Mouse (Mus musculus) liver, adult 2 months (tissue): ENCODE measurements around the gene Gzmd. TPM values are rescaled to one million over a fixed set of nuclear protein-coding genes. Genes with fewer than 3 reads are reported as not detected.
"Not testable (repeated sequence)": the region's sequence is repeated elsewhere in the genome, so short reads cannot be mapped to it uniquely, and the experiment has no call there.

ENCODE experiments used
- DNase-seq: peaks from one replicate; pipeline ENCODE4 v3.0.0-alpha.2; 2011; ENCODE audit warnings: low read depth, low spot score; ENCODE audit errors: extremely low read depth
- H3K27ac ChIP-seq: fragments of 200-500 bp; replicated peaks from 2 replicates; pipeline ENCODE4 v1.5.1; 2012; ENCODE audit warnings: low read depth, mild to moderate bottlenecking, control low read depth, inconsistent platforms, low read length; ENCODE audit not compliant: insufficient read depth
- H3K27me3 ChIP-seq: fragments of 200-500 bp; 2 replicates; pipeline ENCODE4 v1.6.1; 2012; ENCODE audit warnings: mild to moderate bottlenecking, moderate library complexity, low read length, inconsistent platforms; ENCODE audit not compliant: control insufficient read depth, insufficient read depth
- H3K36me3 ChIP-seq: fragments of 200-500 bp; 2 replicates; pipeline ENCODE4 v1.6.1; 2012; ENCODE audit warnings: low read length, inconsistent platforms; ENCODE audit not compliant: control insufficient read depth, insufficient read depth
- H3K4me1 ChIP-seq: fragments of 200-500 bp; 2 replicates; pipeline ENCODE4 v1.6.1; 2011; ENCODE audit warnings: low read length; ENCODE audit not compliant: control insufficient read depth, insufficient read depth
- H3K4me3 ChIP-seq: fragments of 200-500 bp; 2 replicates; pipeline ENCODE4 v1.5.1; 2011; ENCODE audit warnings: low read depth, mild to moderate bottlenecking, control low read depth, low read length, moderate library complexity; ENCODE audit not compliant: insufficient read depth
- H3K79me2 ChIP-seq: fragments of 200-500 bp; 2 replicates; pipeline ENCODE4 v1.6.1; 2012; ENCODE audit warnings: inconsistent platforms, mild to moderate bottlenecking, low read length, moderate library complexity; ENCODE audit not compliant: control insufficient read depth, insufficient read depth
- H3K9ac ChIP-seq: fragments of 200-500 bp; 2 replicates; pipeline ENCODE4 v1.6.1; 2012; ENCODE audit warnings: low read depth, mild to moderate bottlenecking, control low read depth, inconsistent platforms, low read length
- CTCF ChIP-seq: fragments of 200-500 bp; IDR thresholded peaks from 2 replicates; pipeline ENCODE4 v1.5.1; 2011; ENCODE audit warnings: low read depth, low read length, control low read depth
- POLR2A ChIP-seq: fragments of 200-500 bp; IDR thresholded peaks from 2 replicates; pipeline ENCODE4 v1.6.1; 2011; ENCODE audit warnings: low read length, control low read depth; ENCODE audit not compliant: insufficient read depth; ENCODE audit errors: extremely low read depth
- WGBS: fragments of 180-500 bp; shearing (Covaris S2); methylation state at CpG from one replicate; pipeline ENCODE4 v1.1.7; 2018; 5-methylcytosine and 5-hydroxymethylcytosine counted together
- polyA plus RNA-seq: library from polyadenylated mRNA; depleted of rRNA; stranded (reverse); fragments of >200 nt; gene quantifications from 2 replicates; pipeline ENCODE4 v1.2.3, GENCODE M21; 2012
- total RNA-seq: library from RNA; depleted of rRNA; stranded (reverse); fragments of >200 nt; gene quantifications from 2 replicates; pipeline ENCODE4 v1.2.3, GENCODE M21; 2014

Gene Gzmd
- total and polyA plus RNA-seq, 2 experiments = not detected

GRCm38 (mm10) chr14:56162109-56162508 lies 29.7 kb upstream of the Gzmd start:
- no peaks in the 10 kb centered on the region for H3K27me3 ChIP-seq

DNA sequence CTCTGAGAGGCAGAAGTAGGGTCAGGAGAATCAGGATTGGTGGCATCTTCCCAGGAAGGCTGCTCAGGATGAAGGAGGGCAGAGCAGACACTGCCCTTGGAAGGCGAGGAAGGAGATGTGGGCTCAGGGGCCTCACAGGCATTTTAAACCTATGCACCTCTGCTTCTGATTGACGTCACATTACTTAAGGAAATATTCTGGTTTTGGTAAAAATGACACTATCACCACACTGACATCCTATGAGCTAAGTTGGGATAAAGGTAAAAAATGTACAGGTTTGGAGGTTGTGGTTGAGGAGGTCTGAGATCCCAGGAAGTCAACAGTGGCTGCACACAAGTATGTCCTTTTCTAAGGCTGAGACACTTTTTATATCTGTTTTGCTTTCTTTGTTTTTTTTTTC lies 27.1 kb upstream of the Gzmd start, which contains the start of gene Gzmg:
TSS of gene Gzmg (minus strand) at position 101 of the 400 bp plus-strand sequence.
- H3K9ac ChIP-seq, H3K79me2 ChIP-seq, H3K36me3 ChIP-seq, H3K27ac ChIP-seq, DNase-seq, H3K27me3 ChIP-seq, H3K4me1 ChIP-seq, H3K4me3 ChIP-seq: not testable (repeated sequence)
- WGBS = 75% methylated on average over 2 of the region's 2 CpGs

More at GRCm38 (mm10) chr14:56162109-56162508, 29.7 kb upstream of the Gzmd start:
- no peaks in the 10 kb centered on the region for H3K36me3 ChIP-seq
- no peak overlapping the region for H3K27ac ChIP-seq
- H3K4me1 ChIP-seq = no peaks in the 10 kb centered on the region
- TF ChIP-seq POLR2A = no peak
- TF ChIP-seq CTCF = no peak
- H3K79me2 ChIP-seq = no peaks in the 10 kb centered on the region
- DNase-seq = no peak
- H3K9ac ChIP-seq = no peak overlapping the region
- H3K4me3 ChIP-seq = no peak overlapping the region
- 88% methylated on average over 2 of the region's 2 CpGs for WGBS

DNA sequence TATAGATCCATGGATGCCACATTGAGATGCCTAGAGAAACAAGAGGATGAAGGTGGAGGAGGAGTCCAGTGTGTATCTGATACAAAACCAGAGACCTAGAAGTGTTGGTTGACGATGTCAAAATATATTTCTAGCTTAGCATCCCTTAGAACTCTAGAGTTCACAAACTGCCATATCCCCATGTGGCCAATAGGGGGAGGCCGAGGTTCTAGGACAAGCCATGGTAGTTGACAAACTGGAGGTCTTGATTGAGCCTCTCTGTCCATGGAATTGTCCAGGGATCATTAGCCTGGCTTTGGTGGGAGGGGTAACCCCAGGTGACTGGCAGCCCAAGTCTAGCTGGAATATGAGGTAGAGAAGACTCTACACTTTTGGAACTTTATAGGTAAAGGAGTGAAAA lies 22.9 kb upstream of the Gzmd start:
- Histone ChIP-seq H3K27ac (no peak overlapping the region), H3K9ac (no peak overlapping the region), H3K4me3 (no peak overlapping the region), H3K36me3 (no peaks in the 10 kb centered on the region), H3K4me1 (no peaks in the 10 kb centered on the region), H3K27me3 (no peaks in the 10 kb centered on the region), H3K79me2 (no peaks in the 10 kb centered on the region)
- no peak for DNase-seq
- TF ChIP-seq CTCF (no peak), POLR2A (no peak)
- 65% methylated on average over 2 of the region's 2 CpGs for WGBS

- not testable (repeated sequence) for H3K4me1 ChIP-seq, H3K79me2 ChIP-seq, H3K36me3 ChIP-seq, H3K9ac ChIP-seq, DNase-seq, H3K4me3 ChIP-seq, H3K27ac ChIP-seq, H3K27me3 ChIP-seq
- 61% methylated on average over 1 of the region's 1 CpGs for WGBS
Observed at GRCm38 (mm10) chr14:56133675-56134074, 1.3 kb upstream of the Gzmd start.

GRCm38 (mm10) chr14:56128341-56128740 lies 4.1 kb downstream of the Gzmd start:
- Histone ChIP-seq H3K4me3 (no peak overlapping the region), H3K27ac (no peak overlapping the region), H3K27me3 (no peaks in the 10 kb centered on the region), H3K9ac (no peak overlapping the region), H3K79me2 (no peaks in the 10 kb centered on the region), H3K4me1 (no peaks in the 10 kb centered on the region), H3K36me3 (no peaks in the 10 kb centered on the region)
- no peak for DNase-seq
- TF ChIP-seq POLR2A = no peak
- 0 out of 2 replicates have a peak, but pooled peaks have one; percentile 9 for TF ChIP-seq CTCF
- 50% methylated on average over 3 of the region's 3 CpGs for WGBS

GRCm38 (mm10) chr14:56123516-56123915 lies 8.9 kb downstream of the Gzmd start:
- 87% methylated on average over 3 of the region's 3 CpGs for whole genome bisulfite sequencing
- no peak for DNase-seq

More at GRCm38 (mm10) chr14:56123516-56123915, 8.9 kb downstream of the Gzmd start:
- no peaks in the 10 kb centered on the region for H3K36me3 ChIP-seq
- no peak overlapping the region for H3K9ac ChIP-seq
- no peaks in the 10 kb centered on the region for H3K79me2 ChIP-seq
- no peaks in the 10 kb centered on the region for H3K4me1 ChIP-seq
- no peak overlapping the region for H3K4me3 ChIP-seq
- TF ChIP-seq POLR2A (no peak), CTCF (no peak)
- H3K27ac ChIP-seq = no peak overlapping the region
- no peaks in the 10 kb centered on the region for H3K27me3 ChIP-seq
